Mouse (Mus musculus): ENCODE measurements around the gene Adam12. TPM values are rescaled to one million over a fixed set of nuclear protein-coding genes. Genes with fewer than 3 reads are reported as not detected.

Gene Adam12
- polyA plus RNA-seq, 1 experiment from 2014 or later: 2.8 TPM

DNA sequence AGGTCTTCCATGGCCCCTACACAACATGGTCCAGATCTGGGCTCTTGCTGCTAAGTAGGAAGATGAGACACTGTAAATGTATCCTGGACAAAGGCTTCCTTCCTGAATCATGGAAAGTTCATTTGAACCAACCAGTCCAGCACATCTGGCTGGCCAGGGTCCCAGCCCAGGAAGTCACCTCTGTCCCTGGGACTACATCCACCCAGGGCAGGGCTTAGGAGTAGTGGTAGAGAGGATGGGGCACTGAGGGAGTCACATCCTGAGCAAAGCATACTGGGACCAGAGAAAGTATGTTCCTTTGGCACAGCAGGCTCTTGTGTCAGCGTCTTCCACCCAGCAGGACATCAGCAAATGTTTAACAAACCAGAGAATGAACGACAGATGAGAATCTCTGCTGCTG lies 306.2 kb downstream of the Adam12 start:
- H3K9ac ChIP-seq: no peak overlapping the region
- no peak overlapping the region for H3K27ac ChIP-seq
- no peak overlapping the region for H3K4me3 ChIP-seq
- peaks cover 4% of the 10 kb centered on the region; the same call in 1 of the 2 replicates for H3K4me1 ChIP-seq
- H3K27me3 ChIP-seq (replicated peaks): no peaks in the 10 kb centered on the region
- H3K9me3 ChIP-seq: no peaks in the 10 kb centered on the region
- WGBS: 71% methylated on average over 2 of the region's 2 CpGs
- no peak for ATAC-seq (replicated peaks)
- no peak overlapping the region for H3K4me2 ChIP-seq
- H3K36me3 ChIP-seq (replicated peaks): no peaks in the 10 kb centered on the region

DNA sequence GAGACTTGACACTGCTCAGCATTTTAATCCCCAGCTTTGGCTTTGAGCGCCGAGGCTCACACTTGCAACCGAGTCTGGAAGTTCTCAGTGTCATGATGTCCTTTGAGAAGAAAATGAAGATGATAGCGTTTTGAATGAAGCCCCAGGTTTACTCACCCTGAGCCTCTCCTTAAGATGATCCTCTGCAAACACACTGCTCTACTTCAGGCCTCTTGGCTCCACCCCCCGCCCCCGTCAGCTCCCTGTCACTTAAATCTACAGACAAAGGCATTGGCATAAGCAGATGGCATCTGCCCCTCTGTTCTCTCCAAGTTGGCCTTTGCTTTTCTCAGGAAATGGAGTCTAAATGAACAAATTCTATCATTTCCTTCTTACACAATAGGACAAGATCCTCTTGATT lies 308.0 kb downstream of the Adam12 start:
- Histone ChIP-seq H3K9me3 (no peaks in the 10 kb centered on the region), H3K36me3 (replicated peaks) (no peaks in the 10 kb centered on the region), H3K27me3 (replicated peaks) (no peaks in the 10 kb centered on the region), H3K4me2 (no peak overlapping the region), H3K9ac (no peak overlapping the region), H3K27ac (no peak overlapping the region), H3K4me1 (peaks cover 8% of the 10 kb centered on the region), H3K4me3 (no peak overlapping the region)
- no peak for ATAC-seq (replicated peaks)
- WGBS: 46% methylated on average over 6 of the region's 6 CpGs

DNA sequence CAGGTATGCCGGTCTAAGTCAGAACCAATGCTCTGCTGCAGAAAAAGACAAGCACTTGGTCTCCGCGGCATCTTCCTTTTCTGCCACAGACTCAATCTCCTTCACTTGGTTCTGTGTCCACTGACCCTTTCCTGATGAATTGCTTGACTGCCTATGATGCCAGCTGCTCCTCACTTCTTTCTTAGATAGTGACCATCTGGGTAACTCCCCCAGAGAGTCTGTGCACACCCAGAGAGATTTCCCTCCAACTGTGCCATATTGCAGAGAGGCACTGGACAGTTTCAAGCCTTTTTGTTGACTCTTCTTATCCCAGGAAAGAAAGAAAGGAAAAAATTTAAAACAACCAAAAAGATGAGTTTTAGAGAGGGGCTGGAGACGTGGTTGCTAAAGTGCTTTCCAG lies 310.7 kb downstream of the Adam12 start:
- no peak overlapping the region for H3K27ac ChIP-seq
- H3K36me3 ChIP-seq (replicated peaks): no peaks in the 10 kb centered on the region
- H3K27me3 ChIP-seq (replicated peaks): no peaks in the 10 kb centered on the region
- ATAC-seq (replicated peaks): no peak
- H3K4me2 ChIP-seq: no peak overlapping the region
- no peaks in the 10 kb centered on the region for H3K9me3 ChIP-seq
- H3K4me1 ChIP-seq: peaks cover 8% of the 10 kb centered on the region
- H3K9ac ChIP-seq: no peak overlapping the region
- WGBS: 94% methylated on average over 4 of the region's 4 CpGs
- no peak overlapping the region for H3K4me3 ChIP-seq

DNA sequence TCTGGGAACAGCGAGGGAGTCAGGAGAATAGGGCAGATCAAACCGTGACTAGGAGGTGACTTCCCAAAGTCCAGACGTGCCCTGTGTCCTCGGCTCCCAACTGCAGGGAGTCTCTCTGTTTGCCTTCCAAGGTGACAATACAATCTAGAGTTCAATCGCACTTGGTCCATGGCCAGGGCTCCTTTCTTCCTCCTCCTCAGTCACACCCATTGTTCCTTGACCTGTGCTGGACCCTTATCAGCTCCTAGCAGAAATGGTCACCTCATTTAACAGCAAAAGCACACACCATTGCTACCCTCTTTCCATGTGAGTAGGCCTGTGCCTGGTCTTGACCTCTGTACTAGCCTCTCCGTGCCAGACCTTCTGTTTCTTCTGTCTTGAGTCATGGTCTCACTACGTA lies 311.2 kb downstream of the Adam12 start:
- WGBS: 89% methylated on average over 7 of the region's 7 CpGs
- ATAC-seq (replicated peaks): no peak

DNA sequence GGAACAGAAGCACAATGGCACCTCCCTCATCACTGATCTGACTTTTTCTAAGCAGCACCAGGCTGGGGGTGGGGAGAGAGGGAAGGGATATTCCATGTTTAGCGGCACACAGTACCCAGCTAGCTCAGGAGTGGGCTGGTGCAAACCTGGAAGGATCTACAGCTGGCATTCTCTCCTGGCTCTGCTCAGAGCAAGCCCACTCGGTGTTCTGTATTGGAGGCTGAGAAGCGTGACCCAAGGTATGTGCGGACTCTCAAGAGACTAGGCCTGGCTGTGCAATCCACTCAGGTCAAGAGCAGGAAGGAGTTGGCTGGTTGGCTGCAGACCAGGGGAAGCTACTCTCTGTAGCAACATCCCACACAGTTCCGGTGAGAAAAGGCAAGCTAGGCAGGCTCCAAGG lies 312.0 kb downstream of the Adam12 start:
- peaks cover 8% of the 10 kb centered on the region for H3K4me1 ChIP-seq
- H3K27ac ChIP-seq: no peak overlapping the region
- no peak overlapping the region for H3K9ac ChIP-seq
- no peak overlapping the region for H3K4me3 ChIP-seq
- H3K27me3 ChIP-seq (replicated peaks): no peaks in the 10 kb centered on the region
- no peaks in the 10 kb centered on the region for H3K9me3 ChIP-seq
- no peaks in the 10 kb centered on the region for H3K36me3 ChIP-seq (replicated peaks)
- WGBS: 78% methylated on average over 5 of the region's 5 CpGs
- no peak for ATAC-seq (replicated peaks)
- no peak overlapping the region for H3K4me2 ChIP-seq

More for the DNA sequence above, 311.2 kb downstream of the Adam12 start:
- no peaks in the 10 kb centered on the region for H3K9me3 ChIP-seq
- no peaks in the 10 kb centered on the region for H3K36me3 ChIP-seq (replicated peaks)
- peaks cover 8% of the 10 kb centered on the region for H3K4me1 ChIP-seq
- H3K4me2 ChIP-seq: no peak overlapping the region
- H3K9ac ChIP-seq: no peak overlapping the region
- no peak overlapping the region for H3K27ac ChIP-seq
- no peaks in the 10 kb centered on the region for H3K27me3 ChIP-seq (replicated peaks)
- H3K4me3 ChIP-seq: no peak overlapping the region

DNA sequence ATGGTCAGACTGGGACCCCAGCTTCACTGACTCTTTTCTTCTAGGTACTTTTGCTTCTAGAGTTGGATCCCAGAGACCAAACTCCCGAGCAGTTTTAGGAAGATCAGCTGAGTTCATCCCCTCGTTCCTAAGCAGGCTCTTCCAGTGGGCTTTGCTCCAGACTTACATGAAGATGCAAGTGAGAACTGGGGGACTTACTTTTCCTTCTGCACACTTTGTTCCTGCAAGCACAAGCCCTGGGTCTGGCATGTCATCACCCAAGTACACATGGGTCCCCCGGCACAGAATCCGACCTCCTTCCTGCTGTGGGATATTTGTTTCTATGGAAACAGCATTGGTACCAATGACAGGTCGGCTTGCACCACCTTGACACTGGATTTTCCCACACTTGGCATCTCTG lies 312.6 kb downstream of the Adam12 start:
- no peaks in the 10 kb centered on the region for H3K9me3 ChIP-seq
- peaks cover 8% of the 10 kb centered on the region for H3K4me1 ChIP-seq
- no peak overlapping the region for H3K27ac ChIP-seq
- H3K36me3 ChIP-seq (replicated peaks): no peaks in the 10 kb centered on the region
- no peak overlapping the region for H3K9ac ChIP-seq
- 55% methylated on average over 5 of the region's 5 CpGs for WGBS
- ATAC-seq (replicated peaks): no peak
- no peaks in the 10 kb centered on the region for H3K27me3 ChIP-seq (replicated peaks)
- H3K4me2 ChIP-seq: no peak overlapping the region
- H3K4me3 ChIP-seq: no peak overlapping the region

DNA sequence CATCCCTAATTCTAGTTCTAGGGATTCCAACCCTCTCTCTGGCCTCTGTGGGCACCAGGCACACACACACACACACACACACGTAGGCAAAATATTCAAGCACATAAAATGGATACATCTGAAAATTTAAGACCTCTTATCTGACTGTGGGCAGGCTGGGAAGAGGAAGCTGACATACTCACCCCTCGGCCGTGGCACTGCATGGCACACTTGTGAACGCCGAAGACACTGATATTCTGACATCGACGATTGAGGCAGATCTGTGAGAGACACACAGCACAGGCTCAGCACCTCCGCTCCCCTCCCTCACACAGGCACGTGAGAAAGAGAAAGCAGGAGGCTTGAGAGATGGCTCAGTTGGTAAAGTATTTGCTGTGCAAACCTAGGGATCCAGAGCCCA lies 315.7 kb downstream of the Adam12 start:
- H3K4me2 ChIP-seq: no peak overlapping the region
- H3K4me3 ChIP-seq: no peak overlapping the region
- no peaks in the 10 kb centered on the region for H3K36me3 ChIP-seq (replicated peaks)
- WGBS: 94% methylated on average over 9 of the region's 9 CpGs
- no peak for ATAC-seq (replicated peaks)
- no peak overlapping the region for H3K27ac ChIP-seq
- no peaks in the 10 kb centered on the region for H3K9me3 ChIP-seq
- H3K4me1 ChIP-seq: peaks cover 4% of the 10 kb centered on the region; the same call in 1 of the 2 replicates
- no peaks in the 10 kb centered on the region for H3K27me3 ChIP-seq (replicated peaks)
- H3K9ac ChIP-seq: no peak overlapping the region

DNA sequence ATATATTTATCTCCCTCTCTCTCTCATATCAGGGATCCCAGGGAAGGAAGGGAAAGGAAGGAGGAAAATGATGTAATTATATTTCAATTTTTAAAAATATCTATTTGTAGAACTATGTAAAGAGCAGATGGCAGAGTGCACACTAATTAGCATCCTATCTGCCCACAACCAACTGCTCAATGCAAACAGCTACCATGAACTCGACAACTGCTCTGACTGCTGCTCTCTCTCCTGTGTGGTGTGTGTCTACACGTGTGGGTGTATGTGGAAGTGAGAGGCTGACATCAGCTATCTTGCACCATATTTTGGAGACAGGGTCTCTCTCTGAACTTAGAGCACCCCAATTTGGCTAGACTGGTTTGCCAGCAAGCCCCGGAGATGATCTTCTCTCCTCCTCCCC lies 320.1 kb downstream of the Adam12 start:
- no peak for ATAC-seq (replicated peaks)
- 77% methylated on average over 3 of the region's 3 CpGs for WGBS
- H3K9me3 ChIP-seq: no peaks in the 10 kb centered on the region
- H3K27me3 ChIP-seq (replicated peaks): no peaks in the 10 kb centered on the region
- no peaks in the 10 kb centered on the region for H3K4me1 ChIP-seq
- H3K4me3 ChIP-seq: no peak overlapping the region
- no peak overlapping the region for H3K9ac ChIP-seq
- H3K36me3 ChIP-seq (replicated peaks): no peaks in the 10 kb centered on the region
- H3K27ac ChIP-seq: no peak overlapping the region
- no peak overlapping the region for H3K4me2 ChIP-seq

DNA sequence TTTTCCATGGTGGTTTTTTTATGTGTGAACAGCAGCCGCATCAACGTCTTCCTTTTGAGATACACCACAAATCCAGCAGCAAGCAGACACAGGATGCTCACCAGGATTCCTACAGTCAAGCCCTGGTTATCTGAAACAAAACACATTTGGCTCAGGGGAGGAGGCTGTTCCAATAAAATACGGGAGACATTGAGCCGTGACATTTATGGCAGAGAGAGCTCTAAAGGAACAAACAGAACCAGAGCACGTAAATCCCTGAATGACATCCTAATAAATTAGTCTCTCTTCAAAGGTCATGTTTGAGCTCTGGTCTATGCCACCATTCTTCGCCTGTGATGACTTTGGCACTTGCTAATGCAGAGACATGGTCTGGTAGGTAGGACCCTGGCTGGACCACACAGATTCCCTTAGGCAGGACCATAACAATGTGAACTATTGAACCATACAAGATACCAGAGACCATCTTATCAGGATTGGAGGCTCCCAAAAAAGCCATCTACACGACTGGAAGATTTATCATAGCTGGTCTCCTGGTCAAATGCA lies 322.0 kb downstream of the Adam12 start:
- Histone ChIP-seq H3K4me1 (no peaks in the 10 kb centered on the region), H3K27ac (no peak overlapping the region), H3K9me3 (0 out of 2 replicates have a peak, but pooled peaks cover 3% of the 10 kb centered on the region), H3K36me3 (replicated peaks) (no peaks in the 10 kb centered on the region), H3K9ac (no peak overlapping the region), H3K27me3 (replicated peaks) (no peaks in the 10 kb centered on the region), H3K4me3 (no peak overlapping the region), H3K4me2 (no peak overlapping the region)
- no peak for ATAC-seq (replicated peaks)
- WGBS: 74% methylated on average over 7 of the region's 7 CpGs

DNA sequence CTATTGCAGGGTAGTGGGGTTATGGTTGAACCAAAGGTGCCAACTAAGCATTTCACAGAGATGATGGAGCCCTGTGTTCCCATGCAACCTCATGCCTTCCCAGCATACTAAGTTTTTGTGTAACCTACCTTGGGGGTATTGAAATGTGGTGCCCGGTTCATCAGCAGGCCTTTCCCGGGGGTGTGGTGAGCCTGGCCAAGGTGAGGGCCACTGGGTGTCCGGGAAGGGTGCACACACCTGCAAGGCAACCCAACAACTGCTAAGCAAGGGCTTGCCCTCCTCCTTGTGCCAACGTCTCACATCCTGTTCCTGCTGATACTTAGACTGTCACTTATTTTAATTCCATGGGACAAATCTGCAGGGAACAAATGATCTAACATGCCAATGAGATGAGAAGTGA lies 323.0 kb downstream of the Adam12 start:
- Histone ChIP-seq H3K4me3 (no peak overlapping the region), H3K4me2 (no peak overlapping the region), H3K9me3 (0 out of 2 replicates have a peak, but pooled peaks cover 3% of the 10 kb centered on the region), H3K4me1 (no peaks in the 10 kb centered on the region), H3K27me3 (replicated peaks) (no peaks in the 10 kb centered on the region), H3K27ac (no peak overlapping the region), H3K9ac (no peak overlapping the region), H3K36me3 (replicated peaks) (no peaks in the 10 kb centered on the region)
- WGBS: 84% methylated on average over 4 of the region's 4 CpGs
- no peak for ATAC-seq (replicated peaks)

DNA sequence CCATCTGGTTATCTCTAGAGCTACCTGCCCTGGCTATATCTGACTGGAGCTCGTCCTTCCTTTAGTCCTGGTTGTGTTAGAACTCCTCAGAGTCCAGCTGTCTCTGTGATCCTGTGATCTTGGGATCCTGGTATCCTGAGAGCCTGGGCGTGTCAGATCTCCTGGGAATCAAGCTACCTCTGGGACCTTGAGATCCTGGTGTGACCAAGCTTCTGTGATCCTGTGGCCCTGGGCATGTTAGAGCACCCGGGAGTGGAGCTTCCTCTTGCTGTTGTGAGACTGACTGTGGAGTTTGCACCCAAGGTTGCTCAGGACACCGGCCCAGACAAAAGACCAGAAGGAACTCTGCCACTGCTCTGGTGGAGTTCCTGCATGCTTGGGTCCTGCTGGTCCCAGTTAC lies 332.6 kb downstream of the Adam12 start:
- no peak overlapping the region for H3K4me2 ChIP-seq
- H3K4me1 ChIP-seq: no peaks in the 10 kb centered on the region
- ATAC-seq (replicated peaks): no peak
- H3K4me3 ChIP-seq: no peak overlapping the region
- H3K9ac ChIP-seq: no peak overlapping the region
- no peaks in the 10 kb centered on the region for H3K9me3 ChIP-seq
- H3K27ac ChIP-seq: no peak overlapping the region
- H3K27me3 ChIP-seq (replicated peaks): no peaks in the 10 kb centered on the region
- 80% methylated on average over 4 of the region's 4 CpGs for WGBS
- no peaks in the 10 kb centered on the region for H3K36me3 ChIP-seq (replicated peaks)

DNA sequence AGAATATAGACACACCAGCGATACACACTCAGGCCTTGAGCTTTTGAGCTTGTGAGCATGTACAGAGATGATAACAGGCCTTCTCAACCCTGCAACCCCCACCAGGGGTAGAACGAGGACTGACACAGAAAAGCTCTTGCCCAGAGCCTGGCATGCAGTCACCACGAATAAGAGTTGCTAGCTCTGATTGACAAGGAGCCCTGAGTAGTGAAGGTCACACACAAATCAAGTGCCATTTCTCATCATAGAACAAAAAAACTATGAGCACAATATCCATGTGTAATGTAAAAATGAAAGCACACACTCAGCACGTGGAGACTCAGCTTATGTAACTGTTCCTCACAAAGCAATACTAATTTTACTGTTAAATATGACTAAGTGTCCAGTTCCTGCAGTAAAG lies 340.1 kb downstream of the Adam12 start:
- no peak overlapping the region for H3K27ac ChIP-seq
- no peaks in the 10 kb centered on the region for H3K9me3 ChIP-seq
- H3K9ac ChIP-seq: no peak overlapping the region
- no peaks in the 10 kb centered on the region for H3K4me1 ChIP-seq
- no peaks in the 10 kb centered on the region for H3K36me3 ChIP-seq (replicated peaks)
- no peak for ATAC-seq (replicated peaks)
- H3K4me3 ChIP-seq: no peak overlapping the region
- no peaks in the 10 kb centered on the region for H3K27me3 ChIP-seq (replicated peaks)
- WGBS: 80% methylated on average over 4 of the region's 4 CpGs
- no peak overlapping the region for H3K4me2 ChIP-seq

DNA sequence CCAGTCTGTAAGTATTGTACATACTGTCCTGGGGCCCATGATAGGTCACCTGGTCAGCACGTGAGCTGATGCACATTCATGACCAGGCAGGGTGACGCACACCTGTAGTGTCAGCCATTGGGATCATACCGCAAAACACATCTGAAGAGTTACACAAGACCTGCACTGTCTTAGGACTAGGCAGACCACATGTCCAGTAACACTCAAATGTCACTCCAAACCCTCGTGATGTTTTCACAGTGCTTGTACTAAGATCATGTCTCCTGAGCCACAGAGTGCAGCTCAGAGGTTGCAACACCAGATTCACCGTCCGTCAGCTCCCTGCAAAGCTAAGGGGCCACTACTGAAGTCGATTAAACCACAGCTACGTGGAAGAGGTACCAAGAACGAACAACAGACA lies 340.6 kb downstream of the Adam12 start:
- 90% methylated on average over 9 of the region's 9 CpGs for WGBS
- H3K4me2 ChIP-seq: no peak overlapping the region

More for the DNA sequence above, 340.6 kb downstream of the Adam12 start:
- Histone ChIP-seq H3K9me3 (no peaks in the 10 kb centered on the region), H3K27me3 (replicated peaks) (no peaks in the 10 kb centered on the region), H3K4me1 (no peaks in the 10 kb centered on the region), H3K4me3 (no peak overlapping the region), H3K36me3 (replicated peaks) (no peaks in the 10 kb centered on the region), H3K9ac (no peak overlapping the region), H3K27ac (no peak overlapping the region)
- ATAC-seq (replicated peaks): no peak

Data from midbrain, embryonic 15.5 days (tissue).